Mouse (Mus musculus) heart, embryonic 15.5 days (tissue): ENCODE results near the gene Cmtm2a. TPM values are rescaled to one million over a fixed set of nuclear protein-coding genes. Genes with fewer than 3 reads are reported as not detected.
A peak's percentile ranks its signal among the peaks of the same experiment; 100 is the strongest.
"Not testable (repeated sequence)": the region's sequence is repeated elsewhere in the genome, so short reads cannot be mapped to it uniquely, and the experiment has no call there.

ENCODE experiments used
- ATAC-seq: fragments of 200-750 bp; cut with Nextera tagmentation; replicated peaks from 2 replicates; pipeline ENCODE4 v1.8.0; 2017; ENCODE audit warnings: low read depth, moderate TSS enrichment; ENCODE audit not compliant: insufficient number of reproducible peaks, insufficient read depth, low FRiP score
- H3K27ac ChIP-seq: fragments of 300-500 bp; sonication (generic); 2 replicates; pipeline ENCODE4 v1.5.1; 2015; ENCODE audit warnings: mild to moderate bottlenecking, inconsistent platforms
- H3K27me3 ChIP-seq: fragments of 300-500 bp; sonication (generic); 2 replicates; pipeline ENCODE4 v1.6.1; 2015; ENCODE audit warnings: inconsistent platforms
- H3K36me3 ChIP-seq: fragments of 300-500 bp; sonication (generic); 2 replicates; pipeline ENCODE4 v1.6.1; 2015; ENCODE audit warnings: mild to moderate bottlenecking, inconsistent platforms
- H3K4me1 ChIP-seq: fragments of 300-500 bp; sonication (generic); replicated peaks from 2 replicates; pipeline ENCODE4 v1.6.1; 2015; ENCODE audit warnings: inconsistent platforms
- H3K4me2 ChIP-seq: fragments of 300-500 bp; sonication (generic); 2 replicates; pipeline ENCODE4 v1.6.1; 2015; ENCODE audit warnings: inconsistent platforms, mild to moderate bottlenecking, moderate library complexity
- H3K4me3 ChIP-seq: fragments of 300-500 bp; sonication (generic); 2 replicates; pipeline ENCODE4 v1.5.1; 2015; ENCODE audit warnings: mild to moderate bottlenecking, inconsistent platforms
- H3K9ac ChIP-seq: fragments of 300-500 bp; sonication (generic); 2 replicates; pipeline ENCODE4 v1.6.1; 2015; ENCODE audit warnings: mild to moderate bottlenecking, inconsistent platforms
- H3K9me3 ChIP-seq: fragments of 300-500 bp; sonication (generic); replicated peaks from 2 replicates; pipeline ENCODE4 v1.6.1; 2016; ENCODE audit warnings: inconsistent platforms
- WGBS: fragments of 180-500 bp; shearing (Covaris S2); methylation state at CpG from one replicate; pipeline ENCODE4 v1.1.7; 2015; ENCODE audit warnings: mixed read lengths; 5-methylcytosine and 5-hydroxymethylcytosine counted together
- polyA plus RNA-seq: library from polyadenylated mRNA; unstranded; fragments of >200 nt; fragmentation: Nextera tagmentation; extraction: Ambion mirVana; gene quantifications from 2 replicates; pipeline ENCODE4 v1.2.1, GENCODE M21; 2015

Cmtm2a gene
- polyA plus RNA-seq, 1 experiment from 2014 or later, result not detected

GRCm38 (mm10) chr8:104268937-104269440 lies 24.0 kb downstream of the Cmtm2a start:
- no peaks in the 10 kb centered on the region for H3K4me1 ChIP-seq
- no peak overlapping the region for H3K27ac ChIP-seq
- no peak for ATAC-seq
- H3K4me2 ChIP-seq, result no peak overlapping the region
- H3K36me3 ChIP-seq, result peaks cover under 1% of the 10 kb centered on the region; the same call in 1 of the 2 replicates
- H3K27me3 ChIP-seq, result no peaks in the 10 kb centered on the region
- H3K9me3 ChIP-seq, result no peaks in the 10 kb centered on the region
- H3K4me3 ChIP-seq, result no peak overlapping the region
- WGBS, result 72% methylated on average over 6 of the region's 6 CpGs
- H3K9ac ChIP-seq, result no peak overlapping the region

GRCm38 (mm10) chr8:104268368-104268767 lies 24.6 kb downstream of the Cmtm2a start:
- Histone ChIP-seq H3K9ac (no peak overlapping the region), H3K9me3 (no peaks in the 10 kb centered on the region), H3K27me3 (no peaks in the 10 kb centered on the region), H3K4me1 (no peaks in the 10 kb centered on the region), H3K27ac (no peak overlapping the region), H3K4me3 (no peak overlapping the region), H3K36me3 (peaks cover 7% of the 10 kb centered on the region; the same call in 1 of the 2 replicates), H3K4me2 (no peak overlapping the region)
- ATAC-seq, result no peak

GRCm38 (mm10) chr8:104264271-104264935 lies 28.6 kb downstream of the Cmtm2a start:
- not testable (repeated sequence) for H3K9me3 ChIP-seq, H3K36me3 ChIP-seq, H3K9ac ChIP-seq, H3K27me3 ChIP-seq, H3K4me2 ChIP-seq, H3K27ac ChIP-seq, ATAC-seq, H3K4me1 ChIP-seq, H3K4me3 ChIP-seq
- WGBS, result 97% methylated on average over 22 of the region's 22 CpGs

GRCm38 (mm10) chr8:104261802-104262201 lies 31.2 kb downstream of the Cmtm2a start:
- WGBS, result 90% methylated on average over 5 of the region's 5 CpGs
- H3K9me3 ChIP-seq, H3K27me3 ChIP-seq, ATAC-seq, H3K4me1 ChIP-seq, H3K9ac ChIP-seq, H3K4me3 ChIP-seq, H3K27ac ChIP-seq, H3K4me2 ChIP-seq: not testable (repeated sequence)
- H3K36me3 ChIP-seq, result peaks cover 28% of the 10 kb centered on the region

- peaks cover 10% of the 10 kb centered on the region for H3K4me1 ChIP-seq
- WGBS, result 85% methylated on average over 3 of the region's 3 CpGs
- no peak for ATAC-seq
These were observed 40.0 kb downstream of the Cmtm2a start for GRCm38 (mm10) chr8:104253016-104253415.

GRCm38 (mm10) chr8:104251461-104251860 lies 41.5 kb downstream of the Cmtm2a start:
- H3K36me3 ChIP-seq, result no peaks in the 10 kb centered on the region
- H3K4me2 ChIP-seq, result peak overlapping the region; percentile 90
- H3K27ac ChIP-seq, result peak overlapping the region; percentile 84; the same call in 1 of the 2 replicates
- no peaks in the 10 kb centered on the region for H3K9me3 ChIP-seq
- H3K4me3 ChIP-seq, result peak overlapping the region; percentile 86
- H3K27me3 ChIP-seq, result no peaks in the 10 kb centered on the region
- peak overlapping the region; percentile 83 for H3K9ac ChIP-seq
- ATAC-seq, result no peak
- H3K4me1 ChIP-seq, result peaks cover 23% of the 10 kb centered on the region
- WGBS, result 2% methylated on average over 7 of the region's 7 CpGs

More at GRCm38 (mm10) chr8:104253016-104253415, 40.0 kb downstream of the Cmtm2a start:
- H3K36me3 ChIP-seq, result peaks cover 9% of the 10 kb centered on the region
- no peak overlapping the region for H3K4me3 ChIP-seq
- H3K27ac ChIP-seq, result no peak overlapping the region
- H3K9ac ChIP-seq, result no peak overlapping the region
- H3K27me3 ChIP-seq, result no peaks in the 10 kb centered on the region
- H3K9me3 ChIP-seq, result no peaks in the 10 kb centered on the region
- H3K4me2 ChIP-seq, result no peak overlapping the region

GRCm38 (mm10) chr8:104250439-104251367 lies 42.3 kb downstream of the Cmtm2a start, which contains the start of gene Cklf:
TSS of gene Cklf (plus strand) at chr8:104250861.
- peak; percentile 81 for ATAC-seq
- peak within 1 kb of the TSS; percentile 86 for H3K4me3 ChIP-seq
- peak within 1 kb of the TSS; percentile 84 for H3K27ac ChIP-seq
- WGBS, result 3% methylated on average over 41 of the region's 41 CpGs
- H3K4me1 ChIP-seq, result peaks cover 23% of the 10 kb centered on the region
- H3K27me3 ChIP-seq, result no peaks in the 10 kb centered on the region
- no peaks in the 10 kb centered on the region for H3K9me3 ChIP-seq
- peak within 1 kb of the TSS; percentile 83 for H3K9ac ChIP-seq
- H3K36me3 ChIP-seq, result no peaks in the 10 kb centered on the region; the same call in 1 of the 2 replicates
- peak within 1 kb of the TSS; percentile 90 for H3K4me2 ChIP-seq

GRCm38 (mm10) chr8:104249442-104249996 lies 43.5 kb downstream of the Cmtm2a start:
- Histone ChIP-seq H3K36me3 (no peaks in the 10 kb centered on the region; the same call in 1 of the 2 replicates), H3K27me3 (no peaks in the 10 kb centered on the region), H3K9me3 (no peaks in the 10 kb centered on the region), H3K4me2 (no peak overlapping the region), H3K27ac (no peak overlapping the region), H3K9ac (no peak overlapping the region), H3K4me1 (peaks cover 23% of the 10 kb centered on the region), H3K4me3 (no peak overlapping the region)
- WGBS, result 81% methylated on average over 7 of the region's 7 CpGs
- no peak for ATAC-seq

GRCm38 (mm10) chr8:104248276-104248675 lies 44.7 kb downstream of the Cmtm2a start, which contains the start of gene Tk2:
TSS of gene Tk2 (minus strand) at chr8:104248558.
- peaks cover 23% of the 10 kb centered on the region for H3K4me1 ChIP-seq
- H3K27ac ChIP-seq, result peak within 1 kb of the TSS; percentile 61
- H3K9me3 ChIP-seq, result no peaks in the 10 kb centered on the region
- peak within 1 kb of the TSS; percentile 87 for H3K4me3 ChIP-seq
- peak; percentile 89 for ATAC-seq
- under 1% methylated on average over 28 of the region's 28 CpGs for WGBS
- no peaks in the 10 kb centered on the region for H3K27me3 ChIP-seq
- H3K36me3 ChIP-seq, result no peaks in the 10 kb centered on the region; the same call in 1 of the 2 replicates
- peak within 1 kb of the TSS; percentile 83 for H3K4me2 ChIP-seq
- H3K9ac ChIP-seq, result peak within 1 kb of the TSS; percentile 91

- peak overlapping the region; percentile 91 for H3K9ac ChIP-seq
- peaks cover 2% of the 10 kb centered on the region for H3K36me3 ChIP-seq
- H3K4me1 ChIP-seq, result peaks cover 23% of the 10 kb centered on the region
- H3K27ac ChIP-seq, result peak overlapping the region; percentile 61
- no peak for ATAC-seq
- H3K4me3 ChIP-seq, result peak overlapping the region; percentile 87
- no peaks in the 10 kb centered on the region for H3K9me3 ChIP-seq
- WGBS, result 5% methylated on average over 11 of the region's 11 CpGs
- no peaks in the 10 kb centered on the region for H3K27me3 ChIP-seq
- H3K4me2 ChIP-seq, result peak overlapping the region; percentile 83
These were observed 45.1 kb downstream of the Cmtm2a start for GRCm38 (mm10) chr8:104247908-104248275.
